In genomic region chr7:105141275-105141674, GRCm38 (mm10) we compare ENCODE assay signal across 23 mouse cellular contexts. TPM values are rescaled to one million over a fixed set of nuclear protein-coding genes. Genes with fewer than 3 reads are reported as not detected.
DNase-seq lines count a peak whose midpoint lies in the region; ATAC-seq and TF ChIP-seq lines count a peak whose summit lies in the region.
"Had no signal": no experiment of that assay in that cellular context is flagged by ENCODE, and none has a peak within 500 bp of the region (broad histone marks: within the 10 kb centered on the region; RNA-seq: fewer than 3 reads in every experiment).

No protein-coding gene starts in this region.

- no peaks in the 10 kb centered on the region for H3K4me1 ChIP-seq in lung, embryonic 14.5 days (ENCODE audit: insufficient read depth)
- H3K4me1 ChIP-seq in lung, embryonic 15.5 days: no peaks in the 10 kb centered on the region
- H3K4me1 ChIP-seq in lung, embryonic 16.5 days (replicated peaks; ENCODE audit: control insufficient read depth, insufficient read depth, low read length): no peaks in the 10 kb centered on the region

- WGBS in lung, embryonic 14.5 days: 26% methylated on average over 2 of the region's 2 CpGs
- WGBS in lung, embryonic 15.5 days: 25% methylated on average over 2 of the region's 2 CpGs
- WGBS in lung, embryonic 16.5 days: 30% methylated on average over 2 of the region's 2 CpGs

- H3K36me3 ChIP-seq in lung, embryonic 14.5 days (ENCODE audit: insufficient read depth): no peaks in the 10 kb centered on the region
- H3K36me3 ChIP-seq in lung, embryonic 15.5 days: no peaks in the 10 kb centered on the region
- no peaks in the 10 kb centered on the region for H3K36me3 ChIP-seq in lung, embryonic 16.5 days (ENCODE audit: control insufficient read depth, insufficient read depth, low read length)
- H3K36me3 ChIP-seq: G1E had no signal

- H3K4me3 ChIP-seq in lung, embryonic 14.5 days (ENCODE audit: low read depth, low read length): no peak overlapping the region
- no peak overlapping the region for H3K4me3 ChIP-seq in lung, embryonic 15.5 days
- no peak overlapping the region for H3K4me3 ChIP-seq in lung, embryonic 16.5 days (ENCODE audit: low read length)

- H3K9ac ChIP-seq in lung, embryonic 14.5 days: no peak overlapping the region
- H3K9ac ChIP-seq in lung, embryonic 15.5 days: no peak overlapping the region
- no peak overlapping the region for H3K9ac ChIP-seq in lung, embryonic 16.5 days (ENCODE audit: low read length)

- peak; percentile 67 for DNase-seq in lung, embryonic 14.5 days
- DNase-seq in lung, adult 18-20 months: no peak
- DNase-seq in lung, postnatal 4 days: no peak
- DNase-seq in lung, postnatal 10 days: no peak
- DNase-seq: adrenal gland, adult 2 months; adrenal gland, adult 8-10 months; adrenal gland, postnatal 10 days; adrenal gland, postnatal 14 days; adrenal gland, postnatal 25 days; adrenal gland, postnatal 36 days; B cell, adult 2 months; cerebellum, adult 11 months; cerebellum, adult 11-12 months; cerebellum, adult 18-20 months had no signal

- no peak for TF ChIP-seq CTCF in lung, embryonic 14.5 days (IDR thresholded peaks at IDR 0.05; ENCODE audit: low read depth)

- no peak overlapping the region for H3K27ac ChIP-seq in lung, embryonic 14.5 days (ENCODE audit: low read depth)
- H3K27ac ChIP-seq in lung, embryonic 15.5 days: no peak overlapping the region
- H3K27ac ChIP-seq in lung, embryonic 16.5 days (ENCODE audit: low read length): no peak overlapping the region

- no peaks in the 10 kb centered on the region for H3K9me3 ChIP-seq in lung, embryonic 14.5 days (ENCODE audit: low read depth, low read length)
- H3K9me3 ChIP-seq in lung, embryonic 15.5 days: no peaks in the 10 kb centered on the region
- no peaks in the 10 kb centered on the region for H3K9me3 ChIP-seq in lung, embryonic 16.5 days (ENCODE audit: control insufficient read depth, low read length)
- H3K9me3 ChIP-seq: G1E had no signal

- peak; percentile 89; the same call in 1 of the 2 replicates for ATAC-seq in lung, embryonic 14.5 days (ENCODE audit: insufficient read depth)
- peak; percentile 77; the same call in 1 of the 2 replicates for ATAC-seq in lung, embryonic 15.5 days (ENCODE audit: borderline replicate concordance, extremely low read depth, low FRiP score, low TSS enrichment)
- peak; percentile 78 for ATAC-seq in lung, embryonic 16.5 days (ENCODE audit: low read depth)
- ATAC-seq: activated CD4-positive, CD25-positive, alpha-beta regulatory T cell, adult 4 months; CD4-positive, CD25-positive, alpha-beta regulatory T cell, adult 4 months; Patski had no signal

- no peak overlapping the region for H3K4me2 ChIP-seq in lung, embryonic 14.5 days
- no peak overlapping the region for H3K4me2 ChIP-seq in lung, embryonic 15.5 days
- no peak overlapping the region for H3K4me2 ChIP-seq in lung, embryonic 16.5 days (ENCODE audit: low read depth, low read length)

- no peaks in the 10 kb centered on the region for H3K27me3 ChIP-seq in lung, embryonic 14.5 days (ENCODE audit: insufficient read depth, low read length)
- H3K27me3 ChIP-seq in lung, embryonic 15.5 days: no peaks in the 10 kb centered on the region
- no peaks in the 10 kb centered on the region for H3K27me3 ChIP-seq in lung, embryonic 16.5 days (ENCODE audit: control insufficient read depth, insufficient read depth, low read depth, low read length)
- H3K27me3 ChIP-seq: CH12.LX, Patski had no signal

RNA-seq across cellular contexts. Expression of gene Olfr683, which starts 5.5 kb away (rescaled TPM):
- polyA plus RNA-seq in lung, embryonic 14.5 days (2014; fragmentation: Nextera tagmentation; extraction: Ambion mirVana): not detected in 2 replicates
- polyA plus RNA-seq in lung, embryonic 15.5 days (2015; fragmentation: Nextera tagmentation; extraction: Ambion mirVana): not detected in 2 replicates
- not detected in 2 replicates for polyA plus RNA-seq in lung, embryonic 16.5 days (2015; fragmentation: Nextera tagmentation; extraction: Ambion mirVana)
- polyA plus RNA-seq: activated CD4-positive, CD25-positive, alpha-beta regulatory T cell, adult 4 months; adrenal gland, adult 2 months; brain, embryonic 14.5 days; C2C12; CD4-positive, CD25-positive, alpha-beta regulatory T cell, adult 4 months; G1E; Patski had no signal

RNA-seq across cellular contexts. Expression of gene Olfr684, which starts 22.2 kb away (rescaled TPM):
- polyA plus RNA-seq in lung, embryonic 14.5 days (2014; fragmentation: Nextera tagmentation; extraction: Ambion mirVana): not detected in 2 replicates
- not detected in 2 replicates for polyA plus RNA-seq in lung, embryonic 15.5 days (2015; fragmentation: Nextera tagmentation; extraction: Ambion mirVana)
- not detected in 2 replicates for polyA plus RNA-seq in lung, embryonic 16.5 days (2015; fragmentation: Nextera tagmentation; extraction: Ambion mirVana)
- polyA plus RNA-seq: activated CD4-positive, CD25-positive, alpha-beta regulatory T cell, adult 4 months; adrenal gland, adult 2 months; brain, embryonic 14.5 days; C2C12; CD4-positive, CD25-positive, alpha-beta regulatory T cell, adult 4 months; G1E; Patski had no signal

RNA-seq across cellular contexts. Expression of gene Olfr681, which starts 24.6 kb away (rescaled TPM):
- polyA plus RNA-seq in lung, embryonic 14.5 days (2014; fragmentation: Nextera tagmentation; extraction: Ambion mirVana): not detected in 2 replicates
- polyA plus RNA-seq in lung, embryonic 15.5 days (2015; fragmentation: Nextera tagmentation; extraction: Ambion mirVana): not detected in 2 replicates
- polyA plus RNA-seq in lung, embryonic 16.5 days (2015; fragmentation: Nextera tagmentation; extraction: Ambion mirVana): not detected in 2 replicates
- polyA plus RNA-seq: activated CD4-positive, CD25-positive, alpha-beta regulatory T cell, adult 4 months; adrenal gland, adult 2 months; brain, embryonic 14.5 days; C2C12; CD4-positive, CD25-positive, alpha-beta regulatory T cell, adult 4 months; G1E; Patski had no signal

RNA-seq across cellular contexts. Expression of gene Olfr685, which starts 44.5 kb away (rescaled TPM):
- polyA plus RNA-seq in lung, embryonic 14.5 days (2014; fragmentation: Nextera tagmentation; extraction: Ambion mirVana): not detected in 2 replicates
- not detected in 2 replicates for polyA plus RNA-seq in lung, embryonic 15.5 days (2015; fragmentation: Nextera tagmentation; extraction: Ambion mirVana)
- not detected in 2 replicates for polyA plus RNA-seq in lung, embryonic 16.5 days (2015; fragmentation: Nextera tagmentation; extraction: Ambion mirVana)
- polyA plus RNA-seq: activated CD4-positive, CD25-positive, alpha-beta regulatory T cell, adult 4 months; adrenal gland, adult 2 months; brain, embryonic 14.5 days; C2C12; CD4-positive, CD25-positive, alpha-beta regulatory T cell, adult 4 months; G1E; Patski had no signal

RNA-seq across cellular contexts. Expression of gene Olfr680-ps1, which starts 48.7 kb away (rescaled TPM):
- not detected in 2 replicates for polyA plus RNA-seq in lung, embryonic 14.5 days (2014; fragmentation: Nextera tagmentation; extraction: Ambion mirVana)
- polyA plus RNA-seq in lung, embryonic 15.5 days (2015; fragmentation: Nextera tagmentation; extraction: Ambion mirVana): not detected in 2 replicates
- not detected in 2 replicates for polyA plus RNA-seq in lung, embryonic 16.5 days (2015; fragmentation: Nextera tagmentation; extraction: Ambion mirVana)
- polyA plus RNA-seq: activated CD4-positive, CD25-positive, alpha-beta regulatory T cell, adult 4 months; adrenal gland, adult 2 months; brain, embryonic 14.5 days; C2C12; CD4-positive, CD25-positive, alpha-beta regulatory T cell, adult 4 months; G1E; Patski had no signal
